Mouse (Mus musculus) E14TG2a.4 (cell line): ENCODE data around the gene Susd4.

Experiments used
- CTCF ChIP-seq: conservative IDR thresholded peaks from 2 replicates; pipeline ENCODE4 v1.5.1; 2014; ENCODE audit warnings: low read length
- NANOG ChIP-seq: IDR thresholded peaks from 2 replicates; pipeline ENCODE4 v1.6.1; 2014; ENCODE audit warnings: borderline replicate concordance, low read length, mixed read lengths
- POU5F1 ChIP-seq: IDR thresholded peaks from 2 replicates; pipeline ENCODE4 v1.6.1; 2014; ENCODE audit warnings: low read length, borderline replicate concordance

- TF ChIP-seq CTCF: no peak
- TF ChIP-seq NANOG: no peak
- no peak for TF ChIP-seq POU5F1
Measured at GRCm38 (mm10) chr1:182909066-182909465, 145.4 kb downstream of the Susd4 start.
